Mouse (Mus musculus) kidney, postnatal 0 days (tissue): ENCODE data around the gene Dock2. TPM values are rescaled to one million over a fixed set of nuclear protein-coding genes. Genes with fewer than 3 reads are reported as not detected.

Experiments used
- ATAC-seq: fragments of 200-750 bp; cut with Nextera tagmentation; replicated peaks from 2 replicates; pipeline ENCODE4 v1.8.0; 2017; ENCODE audit warnings: low read depth, moderate number of reproducible peaks, moderate TSS enrichment, moderate library complexity; ENCODE audit not compliant: low FRiP score
- DNase-seq: peaks from one replicate; pipeline ENCODE4 v3.0.0-alpha.2; 2016; ENCODE audit warnings: low spot score
- H3K27ac ChIP-seq: fragments of 300-500 bp; sonication (generic); 2 replicates; pipeline ENCODE4 v1.5.1; 2014; ENCODE audit warnings: mild to moderate bottlenecking
- H3K27me3 ChIP-seq: fragments of 300-500 bp; sonication (generic); 2 replicates; pipeline ENCODE4 v1.6.1; 2014; ENCODE audit warnings: low read length, mixed read lengths; ENCODE audit not compliant: insufficient read depth
- H3K36me3 ChIP-seq: fragments of 300-500 bp; sonication (generic); 2 replicates; pipeline ENCODE4 v1.6.1; 2014; ENCODE audit warnings: low read length, mixed read lengths; ENCODE audit not compliant: insufficient read depth
- H3K4me1 ChIP-seq: fragments of 300-500 bp; sonication (generic); replicated peaks from 2 replicates; pipeline ENCODE4 v1.6.1; 2014; ENCODE audit warnings: antibody characterized with exemption, low read length, mixed read lengths; ENCODE audit not compliant: insufficient read depth
- H3K4me2 ChIP-seq: fragments of 300-500 bp; sonication (generic); 2 replicates; pipeline ENCODE4 v1.6.1; 2014; ENCODE audit warnings: mild to moderate bottlenecking, low read length, moderate library complexity, mixed read lengths
- H3K4me3 ChIP-seq: fragments of 300-500 bp; sonication (generic); replicated peaks from 2 replicates; pipeline ENCODE4 v1.5.1; 2014; ENCODE audit warnings: low read depth, low read length
- H3K9ac ChIP-seq: fragments of 300-500 bp; sonication (generic); 2 replicates; pipeline ENCODE4 v1.6.1; 2014; ENCODE audit warnings: low read depth, low read length
- H3K9me3 ChIP-seq: fragments of 300-500 bp; sonication (generic); replicated peaks from 2 replicates; pipeline ENCODE4 v1.6.1; 2016; ENCODE audit warnings: low read length, inconsistent platforms, mixed read lengths
- CTCF ChIP-seq: IDR thresholded peaks from 2 replicates; pipeline ENCODE4 v1.5.1; 2016; ENCODE audit warnings: antibody characterized with exemption, low read depth, mild to moderate bottlenecking, moderate library complexity
- WGBS: fragments of 180-500 bp; shearing (Covaris S2); extraction: QIAGEN DNeasy Blood & Tissue Kit; methylation state at CpG from one replicate; pipeline ENCODE4 v1.1.7; 2014; 5-methylcytosine and 5-hydroxymethylcytosine counted together
- polyA plus RNA-seq: library from polyadenylated mRNA; unstranded; fragments of >200 nt; fragmentation: Nextera tagmentation; extraction: Ambion mirVana; gene quantifications from 2 replicates; pipeline ENCODE4 v1.2.1, GENCODE M21; 2015

Gene Dock2
- polyA plus RNA-seq, 1 experiment from 2014 or later, result 1.1 TPM

DNA sequence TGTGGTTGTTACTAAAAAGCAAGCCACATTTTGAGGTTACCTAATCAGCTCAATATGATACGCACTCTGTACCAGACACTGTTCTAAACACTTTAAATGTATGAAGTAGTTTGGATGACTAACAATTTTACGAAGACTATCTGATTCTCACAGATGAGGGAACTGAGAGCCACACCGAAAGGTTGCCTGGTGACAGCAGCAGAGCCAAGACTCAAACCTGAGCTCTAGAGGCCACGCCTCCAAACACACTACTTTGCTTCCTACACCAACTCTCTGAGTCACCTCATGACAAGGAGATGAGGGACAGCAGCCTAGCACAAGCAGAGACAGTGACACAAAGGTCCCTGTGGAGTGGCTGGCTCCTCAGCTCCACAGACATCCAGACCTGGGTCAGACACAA, 411.5 kb downstream of the Dock2 start:
- Histone ChIP-seq H3K9me3 (no peaks in the 10 kb centered on the region), H3K9ac (no peak overlapping the region), H3K4me3 (no peak overlapping the region), H3K27ac (no peak overlapping the region), H3K27me3 (no peaks in the 10 kb centered on the region), H3K4me1 (no peaks in the 10 kb centered on the region), H3K36me3 (no peaks in the 10 kb centered on the region), H3K4me2 (no peak overlapping the region)
- TF ChIP-seq CTCF, result no peak
- no peak for ATAC-seq
- 91% methylated on average over 4 of the region's 4 CpGs for WGBS
- DNase-seq, result no peak

DNA sequence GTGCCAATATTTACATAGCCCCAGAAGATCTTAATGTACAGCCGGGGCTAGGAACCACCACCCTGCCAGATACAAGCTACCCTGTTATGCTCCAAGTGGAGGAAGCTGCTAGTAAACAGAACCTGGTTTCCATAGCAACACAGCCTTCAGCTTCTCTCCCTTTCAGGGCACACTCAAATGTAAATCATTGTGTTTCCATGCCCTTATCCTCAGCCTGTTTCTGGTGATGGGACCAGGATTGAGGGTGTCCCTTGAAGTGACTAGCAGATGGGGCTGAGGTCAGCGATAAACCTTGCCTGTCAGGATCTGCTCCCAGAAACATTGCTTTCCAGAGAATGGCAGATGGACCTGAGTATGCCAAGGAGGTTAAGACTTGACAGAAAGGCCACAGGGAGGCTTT, 427.6 kb downstream of the Dock2 start:
- no peaks in the 10 kb centered on the region for H3K27me3 ChIP-seq
- no peak overlapping the region for H3K27ac ChIP-seq
- no peak for DNase-seq
- no peaks in the 10 kb centered on the region for H3K36me3 ChIP-seq
- no peak overlapping the region for H3K4me2 ChIP-seq
- ATAC-seq, result no peak
- no peak for TF ChIP-seq CTCF
- WGBS, result 52% methylated on average over 2 of the region's 2 CpGs
- H3K9ac ChIP-seq, result no peak overlapping the region
- H3K4me3 ChIP-seq, result no peak overlapping the region
- no peaks in the 10 kb centered on the region for H3K9me3 ChIP-seq
- no peaks in the 10 kb centered on the region for H3K4me1 ChIP-seq

DNA sequence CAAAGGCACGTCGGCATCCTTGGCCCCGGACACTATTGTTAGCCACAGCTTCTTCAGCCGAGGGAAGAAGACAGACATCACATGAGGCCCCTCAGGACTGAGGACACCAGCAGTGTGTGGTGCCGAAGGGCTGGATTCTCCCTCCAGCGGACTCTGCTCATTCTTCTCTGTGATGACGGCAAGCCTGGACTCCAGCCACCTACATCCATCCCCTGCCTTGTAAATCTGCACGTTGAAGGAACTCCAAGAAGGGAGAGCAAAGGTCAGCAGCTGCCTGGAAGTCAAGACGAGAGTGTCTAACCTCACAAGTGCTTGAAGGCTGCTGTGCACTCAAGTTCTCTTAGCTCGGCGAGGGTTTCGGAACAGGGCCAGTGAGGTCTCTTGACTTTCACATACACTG, 428.3 kb downstream of the Dock2 start:
- no peaks in the 10 kb centered on the region for H3K27me3 ChIP-seq
- H3K36me3 ChIP-seq, result no peaks in the 10 kb centered on the region
- peak; percentile 80 for ATAC-seq
- no peaks in the 10 kb centered on the region for H3K4me1 ChIP-seq
- no peak overlapping the region for H3K9ac ChIP-seq
- DNase-seq, result peak; percentile 61
- no peak overlapping the region for H3K4me3 ChIP-seq
- no peak overlapping the region for H3K27ac ChIP-seq
- WGBS, result 42% methylated on average over 12 of the region's 12 CpGs
- no peaks in the 10 kb centered on the region for H3K9me3 ChIP-seq
- no peak for TF ChIP-seq CTCF
- H3K4me2 ChIP-seq, result no peak overlapping the region

DNA sequence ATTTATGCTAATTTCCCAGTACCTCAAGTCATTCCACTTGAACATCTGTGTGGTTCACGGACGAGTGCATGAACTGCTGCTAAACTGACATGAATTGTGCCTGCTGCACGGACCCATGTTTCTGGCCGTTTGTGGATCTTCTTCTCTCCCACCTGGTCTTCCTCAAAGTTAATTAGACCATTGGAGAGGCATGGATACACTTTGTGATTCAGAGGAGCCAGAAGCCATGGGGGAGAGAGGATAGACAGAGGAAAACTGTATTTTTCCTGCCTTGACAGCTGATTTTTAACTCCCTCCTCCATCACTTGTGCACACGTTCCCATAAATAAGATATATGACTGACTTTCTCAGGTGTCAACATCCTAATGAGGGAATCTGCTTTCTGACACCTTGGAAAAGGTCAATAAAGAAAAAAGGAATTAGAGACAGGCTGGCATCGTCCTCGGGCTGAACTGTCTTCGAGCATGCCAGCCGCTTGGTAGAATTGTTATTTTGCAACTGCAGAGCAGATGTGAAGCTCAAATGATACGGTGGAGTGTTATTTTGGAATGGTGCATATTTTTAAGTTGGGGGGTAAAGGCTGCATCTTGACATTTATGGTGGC, 434.1 kb downstream of the Dock2 start:
- Histone ChIP-seq H3K4me2 (no peak overlapping the region), H3K27me3 (no peaks in the 10 kb centered on the region), H3K4me3 (no peak overlapping the region), H3K4me1 (no peaks in the 10 kb centered on the region), H3K9ac (no peak overlapping the region), H3K9me3 (no peaks in the 10 kb centered on the region), H3K27ac (no peak overlapping the region), H3K36me3 (no peaks in the 10 kb centered on the region)
- ATAC-seq (peak; percentile 76), DNase-seq (peak; percentile 76)
- 31% methylated on average over 10 of the region's 10 CpGs for WGBS
- TF ChIP-seq CTCF, result no peak

DNA sequence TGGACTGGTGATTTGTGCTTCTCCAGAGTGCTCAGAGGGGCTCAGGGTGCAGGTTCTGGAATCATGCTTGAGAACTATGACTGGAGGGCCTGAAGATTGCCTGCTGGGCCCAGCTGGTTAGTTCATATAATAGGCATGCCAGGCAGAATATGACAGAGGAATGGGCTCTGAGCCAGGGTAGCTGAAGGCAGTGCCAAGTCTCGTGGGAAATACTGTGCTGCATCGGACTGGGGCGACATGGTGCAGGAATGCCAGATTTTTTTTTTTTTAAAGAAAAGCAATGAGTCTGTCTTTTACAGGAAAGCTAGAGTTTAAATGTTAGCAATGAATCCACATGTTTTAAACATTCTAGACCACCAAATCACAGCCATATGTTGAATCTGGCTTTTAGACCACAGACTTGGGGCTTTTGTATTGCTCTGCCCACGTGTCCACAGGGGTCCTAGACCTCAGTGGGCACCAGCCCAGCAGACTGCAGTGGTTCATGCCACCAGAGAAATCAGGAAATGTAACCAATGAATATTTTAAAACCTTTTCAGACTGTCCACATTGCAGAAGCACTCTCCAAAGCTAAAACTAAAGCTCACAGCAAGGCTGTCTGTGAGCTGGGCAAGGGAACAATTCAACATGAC, 435.3 kb downstream of the Dock2 start:
- no peak overlapping the region for H3K4me3 ChIP-seq
- H3K27me3 ChIP-seq, result no peaks in the 10 kb centered on the region
- WGBS, result 52% methylated on average over 4 of the region's 4 CpGs
- H3K4me1 ChIP-seq, result no peaks in the 10 kb centered on the region
- H3K4me2 ChIP-seq, result no peak overlapping the region
- TF ChIP-seq CTCF, result no peak
- no peaks in the 10 kb centered on the region for H3K9me3 ChIP-seq
- DNase-seq, result no peak
- no peaks in the 10 kb centered on the region for H3K36me3 ChIP-seq
- ATAC-seq, result no peak
- H3K9ac ChIP-seq, result no peak overlapping the region
- no peak overlapping the region for H3K27ac ChIP-seq

DNA sequence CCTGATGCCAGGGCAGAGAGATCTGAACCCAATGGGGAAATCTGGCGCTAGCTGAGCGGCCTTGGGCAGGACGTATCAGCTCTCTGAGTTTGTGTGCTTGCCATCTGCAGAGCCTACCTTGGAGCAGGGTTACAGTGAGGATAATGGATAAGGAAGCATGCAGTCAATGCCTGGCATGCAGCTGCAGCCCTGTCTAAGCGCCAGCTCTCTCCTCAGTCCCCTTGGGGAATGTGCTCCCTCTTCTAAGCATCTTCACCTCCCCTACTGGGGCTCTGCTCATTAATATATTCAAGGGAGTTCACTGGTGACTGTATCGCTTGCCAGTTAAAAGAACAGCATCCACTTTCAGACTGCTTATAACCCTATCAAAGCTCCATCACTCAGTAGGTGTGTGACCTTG, 439.4 kb downstream of the Dock2 start:
- no peak overlapping the region for H3K4me3 ChIP-seq
- ATAC-seq (no peak), DNase-seq (peak; percentile 41)
- H3K4me2 ChIP-seq, result no peak overlapping the region
- no peak overlapping the region for H3K27ac ChIP-seq
- no peaks in the 10 kb centered on the region for H3K36me3 ChIP-seq
- H3K9ac ChIP-seq, result no peak overlapping the region
- no peaks in the 10 kb centered on the region for H3K27me3 ChIP-seq
- WGBS, result 48% methylated on average over 5 of the region's 5 CpGs
- H3K4me1 ChIP-seq, result no peaks in the 10 kb centered on the region
- no peaks in the 10 kb centered on the region for H3K9me3 ChIP-seq
- TF ChIP-seq CTCF, result no peak

DNA sequence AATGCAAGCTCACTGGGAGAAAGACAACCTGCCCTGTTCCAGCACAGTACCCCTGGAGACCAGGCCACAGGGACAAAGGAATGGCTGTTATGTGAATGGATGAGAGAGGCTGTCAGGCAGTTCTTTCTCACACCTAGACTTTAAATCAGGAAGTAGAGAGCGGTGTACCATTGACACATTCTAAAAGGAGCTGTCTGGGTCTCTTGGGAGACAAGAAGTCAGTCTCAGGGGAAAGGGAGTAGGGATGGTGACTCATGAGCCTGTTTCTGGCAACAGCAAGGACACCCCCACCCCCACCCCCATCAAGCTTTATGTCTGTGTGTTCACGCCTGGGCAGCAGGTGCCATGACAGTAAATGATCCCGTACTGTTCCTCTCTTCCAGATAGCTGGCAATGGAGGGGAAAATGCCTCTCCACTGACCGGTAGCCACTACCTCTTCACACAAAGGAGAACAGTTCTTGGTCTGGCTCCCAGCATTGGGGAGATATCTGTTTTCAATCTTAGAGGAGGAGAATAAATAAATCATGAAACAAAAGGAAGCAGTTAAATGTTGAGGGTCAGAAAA, 439.9 kb downstream of the Dock2 start:
- Histone ChIP-seq H3K36me3 (no peaks in the 10 kb centered on the region), H3K27ac (no peak overlapping the region), H3K9ac (no peak overlapping the region), H3K9me3 (no peaks in the 10 kb centered on the region), H3K4me3 (no peak overlapping the region), H3K4me2 (no peak overlapping the region), H3K27me3 (no peaks in the 10 kb centered on the region), H3K4me1 (no peaks in the 10 kb centered on the region)
- DNase-seq, result no peak
- WGBS, result 35% methylated on average over 4 of the region's 4 CpGs
- no peak for ATAC-seq
- TF ChIP-seq CTCF, result no peak
